Mouse (Mus musculus): ENCODE measurements around the gene Gpn1. TPM values are rescaled to one million over a fixed set of nuclear protein-coding genes. Genes with fewer than 3 reads are reported as not detected.

The Gpn1 gene
- polyA plus RNA-seq (2015; fragmentation: Nextera tagmentation; extraction: Ambion mirVana), result 43.5 and 53.3 TPM in 2 replicates

GRCm38 (mm10) chr5:31494513-31495297, at the start of gene Gpn1:
TSS of gene Gpn1 (plus strand) at chr5:31494741.
- Histone ChIP-seq H3K9ac (ENCODE audit: low read depth, low read length) (peak within 1 kb of the TSS; percentile 81), H3K27ac (ENCODE audit: low read length) (peak within 1 kb of the TSS; percentile 4; the same call in 1 of the 2 replicates), H3K36me3 (ENCODE audit: control insufficient read depth, insufficient read depth, low read length) (peaks cover 8% of the 10 kb centered on the region), H3K4me3 (ENCODE audit: low read length) (peak within 1 kb of the TSS; percentile 90), H3K4me2 (ENCODE audit: low read depth, low read length) (peak within 1 kb of the TSS; percentile 90), H3K4me1 (ENCODE audit: control insufficient read depth, insufficient read depth, low read length) (peaks cover 9% of the 10 kb centered on the region), H3K9me3 (ENCODE audit: control insufficient read depth, low read length) (no peaks in the 10 kb centered on the region), H3K27me3 (replicated peaks; ENCODE audit: control insufficient read depth, insufficient read depth, low read length) (no peaks in the 10 kb centered on the region)
- WGBS, result under 1% methylated on average over 49 of the region's 49 CpGs
- ATAC-seq, result peak; percentile 100

GRCm38 (mm10) chr5:31451336-31451735, 43.2 kb upstream of the Gpn1 start:
- H3K27ac ChIP-seq (ENCODE audit: low read length), result peak overlapping the region; percentile 29; the same call in 1 of the 2 replicates
- peaks cover 14% of the 10 kb centered on the region for H3K4me1 ChIP-seq (ENCODE audit: control insufficient read depth, insufficient read depth, low read length)
- no peaks in the 10 kb centered on the region for H3K27me3 ChIP-seq (replicated peaks; ENCODE audit: control insufficient read depth, insufficient read depth, low read length)
- H3K36me3 ChIP-seq (ENCODE audit: control insufficient read depth, insufficient read depth, low read length), result no peaks in the 10 kb centered on the region
- H3K4me2 ChIP-seq (ENCODE audit: low read depth, low read length), result no peak overlapping the region
- H3K9ac ChIP-seq (ENCODE audit: low read depth, low read length), result no peak overlapping the region
- ATAC-seq, result peak; percentile 29; the same call in 1 of the 2 replicates
- H3K9me3 ChIP-seq (ENCODE audit: control insufficient read depth, low read length), result no peaks in the 10 kb centered on the region
- no peak overlapping the region for H3K4me3 ChIP-seq (ENCODE audit: low read length)
- 67% methylated on average over 2 of the region's 2 CpGs for WGBS

GRCm38 (mm10) chr5:31451878-31452561, 42.5 kb upstream of the Gpn1 start, which contains the start of gene Zfp512:
TSS of gene Zfp512 (plus strand) at chr5:31452431.
- peak; percentile 99 for ATAC-seq
- H3K27ac ChIP-seq (ENCODE audit: low read length), result peak within 1 kb of the TSS; percentile 48
- 6% methylated on average over 23 of the region's 23 CpGs for WGBS

GRCm38 (mm10) chr5:31452562-31452878, 42.0 kb upstream of the Gpn1 start:
- WGBS, result 0% methylated on average over 11 of the region's 11 CpGs
- H3K4me2 ChIP-seq (ENCODE audit: low read depth, low read length), result peak overlapping the region; percentile 83
- peak; percentile 39 for ATAC-seq

More at GRCm38 (mm10) chr5:31451878-31452561, 42.5 kb upstream of the Gpn1 start, which contains the start of gene Zfp512:
- Histone ChIP-seq H3K9me3 (ENCODE audit: control insufficient read depth, low read length) (no peaks in the 10 kb centered on the region), H3K4me2 (ENCODE audit: low read depth, low read length) (peak within 1 kb of the TSS; percentile 83), H3K4me3 (ENCODE audit: low read length) (peak within 1 kb of the TSS; percentile 58), H3K27me3 (replicated peaks; ENCODE audit: control insufficient read depth, insufficient read depth, low read length) (no peaks in the 10 kb centered on the region), H3K9ac (ENCODE audit: low read depth, low read length) (peak within 1 kb of the TSS; percentile 75), H3K4me1 (ENCODE audit: control insufficient read depth, insufficient read depth, low read length) (peaks cover 14% of the 10 kb centered on the region), H3K36me3 (ENCODE audit: control insufficient read depth, insufficient read depth, low read length) (no peaks in the 10 kb centered on the region)

GRCm38 (mm10) chr5:31452886-31453410, 41.6 kb upstream of the Gpn1 start:
- Histone ChIP-seq H3K9ac (ENCODE audit: low read depth, low read length) (peak overlapping the region; percentile 75), H3K27ac (ENCODE audit: low read length) (no peak overlapping the region), H3K4me2 (ENCODE audit: low read depth, low read length) (peak overlapping the region; percentile 83), H3K27me3 (replicated peaks; ENCODE audit: control insufficient read depth, insufficient read depth, low read length) (no peaks in the 10 kb centered on the region), H3K4me3 (ENCODE audit: low read length) (peak overlapping the region; percentile 58), H3K36me3 (ENCODE audit: control insufficient read depth, insufficient read depth, low read length) (no peaks in the 10 kb centered on the region), H3K4me1 (ENCODE audit: control insufficient read depth, insufficient read depth, low read length) (peaks cover 14% of the 10 kb centered on the region), H3K9me3 (ENCODE audit: control insufficient read depth, low read length) (no peaks in the 10 kb centered on the region)
- ATAC-seq, result no peak
- 14% methylated on average over 7 of the region's 7 CpGs for WGBS

More at GRCm38 (mm10) chr5:31452562-31452878, 42.0 kb upstream of the Gpn1 start:
- peak overlapping the region; percentile 58 for H3K4me3 ChIP-seq (ENCODE audit: low read length)
- H3K9ac ChIP-seq (ENCODE audit: low read depth, low read length), result peak overlapping the region; percentile 56
- peak overlapping the region; percentile 48; the same call in 1 of the 2 replicates for H3K27ac ChIP-seq (ENCODE audit: low read length)
- H3K9me3 ChIP-seq (ENCODE audit: control insufficient read depth, low read length), result no peaks in the 10 kb centered on the region
- H3K27me3 ChIP-seq (replicated peaks; ENCODE audit: control insufficient read depth, insufficient read depth, low read length), result no peaks in the 10 kb centered on the region
- H3K4me1 ChIP-seq (ENCODE audit: control insufficient read depth, insufficient read depth, low read length), result peaks cover 14% of the 10 kb centered on the region
- no peaks in the 10 kb centered on the region for H3K36me3 ChIP-seq (ENCODE audit: control insufficient read depth, insufficient read depth, low read length)

GRCm38 (mm10) chr5:31467798-31468197, 26.7 kb upstream of the Gpn1 start:
- H3K9ac ChIP-seq (ENCODE audit: low read depth, low read length), result no peak overlapping the region
- no peak overlapping the region for H3K4me2 ChIP-seq (ENCODE audit: low read depth, low read length)
- H3K27ac ChIP-seq (ENCODE audit: low read length), result no peak overlapping the region
- no peaks in the 10 kb centered on the region for H3K4me1 ChIP-seq (ENCODE audit: control insufficient read depth, insufficient read depth, low read length)
- H3K36me3 ChIP-seq (ENCODE audit: control insufficient read depth, insufficient read depth, low read length), result peaks cover 30% of the 10 kb centered on the region
- H3K4me3 ChIP-seq (ENCODE audit: low read length), result no peak overlapping the region
- H3K27me3 ChIP-seq (replicated peaks; ENCODE audit: control insufficient read depth, insufficient read depth, low read length), result no peaks in the 10 kb centered on the region
- ATAC-seq, result no peak
- WGBS, result 94% methylated on average over 3 of the region's 3 CpGs
- no peaks in the 10 kb centered on the region for H3K9me3 ChIP-seq (ENCODE audit: control insufficient read depth, low read length)

GRCm38 (mm10) chr5:31469711-31470110, 24.8 kb upstream of the Gpn1 start:
- 92% methylated on average over 6 of the region's 6 CpGs for WGBS
- no peak for ATAC-seq
- Histone ChIP-seq H3K4me1 (ENCODE audit: control insufficient read depth, insufficient read depth, low read length) (no peaks in the 10 kb centered on the region), H3K36me3 (ENCODE audit: control insufficient read depth, insufficient read depth, low read length) (peaks cover 37% of the 10 kb centered on the region), H3K27me3 (replicated peaks; ENCODE audit: control insufficient read depth, insufficient read depth, low read length) (no peaks in the 10 kb centered on the region), H3K4me3 (ENCODE audit: low read length) (no peak overlapping the region), H3K4me2 (ENCODE audit: low read depth, low read length) (no peak overlapping the region), H3K27ac (ENCODE audit: low read length) (no peak overlapping the region), H3K9ac (ENCODE audit: low read depth, low read length) (no peak overlapping the region), H3K9me3 (ENCODE audit: control insufficient read depth, low read length) (no peaks in the 10 kb centered on the region)

GRCm38 (mm10) chr5:31470334-31470733, 24.2 kb upstream of the Gpn1 start:
- Histone ChIP-seq H3K4me1 (ENCODE audit: control insufficient read depth, insufficient read depth, low read length) (no peaks in the 10 kb centered on the region), H3K27ac (ENCODE audit: low read length) (no peak overlapping the region), H3K4me3 (ENCODE audit: low read length) (no peak overlapping the region), H3K27me3 (replicated peaks; ENCODE audit: control insufficient read depth, insufficient read depth, low read length) (no peaks in the 10 kb centered on the region), H3K4me2 (ENCODE audit: low read depth, low read length) (no peak overlapping the region), H3K9me3 (ENCODE audit: control insufficient read depth, low read length) (no peaks in the 10 kb centered on the region), H3K9ac (ENCODE audit: low read depth, low read length) (no peak overlapping the region), H3K36me3 (ENCODE audit: control insufficient read depth, insufficient read depth, low read length) (peaks cover 37% of the 10 kb centered on the region)
- 73% methylated on average over 7 of the region's 7 CpGs for WGBS
- no peak for ATAC-seq

- H3K4me1 ChIP-seq (ENCODE audit: control insufficient read depth, insufficient read depth, low read length), result no peaks in the 10 kb centered on the region
- ATAC-seq, result no peak
- H3K27me3 ChIP-seq (replicated peaks; ENCODE audit: control insufficient read depth, insufficient read depth, low read length), result no peaks in the 10 kb centered on the region
- H3K4me2 ChIP-seq (ENCODE audit: low read depth, low read length), result no peak overlapping the region
- H3K9me3 ChIP-seq (ENCODE audit: control insufficient read depth, low read length), result no peaks in the 10 kb centered on the region
- 91% methylated on average over 4 of the region's 4 CpGs for WGBS
- no peak overlapping the region for H3K4me3 ChIP-seq (ENCODE audit: low read length)
- no peak overlapping the region for H3K27ac ChIP-seq (ENCODE audit: low read length)
- H3K36me3 ChIP-seq (ENCODE audit: control insufficient read depth, insufficient read depth, low read length), result peaks cover 6% of the 10 kb centered on the region; the same call in 1 of the 2 replicates
- no peak overlapping the region for H3K9ac ChIP-seq (ENCODE audit: low read depth, low read length)
Measured at GRCm38 (mm10) chr5:31480536-31480935, 14.0 kb upstream of the Gpn1 start.
